Mouse (Mus musculus) olfactory bulb, adult 2 months (tissue): Measurements from ENCODE around the gene Plekhg5.

Source experiments
- CTCF ChIP-seq: fragments of 200-500 bp; IDR thresholded peaks from 2 replicates; pipeline ENCODE4 v1.5.1; 2012; ENCODE audit warnings: low read depth, mild to moderate bottlenecking, low read length, moderate library complexity; ENCODE audit not compliant: insufficient read depth
- POLR2A ChIP-seq: fragments of 200-500 bp; IDR thresholded peaks from 2 replicates; pipeline ENCODE4 v1.6.1; 2012; ENCODE audit warnings: mild to moderate bottlenecking, low read depth, low read length, moderate library complexity; ENCODE audit not compliant: insufficient read depth

GRCm38 (mm10) chr4:152132772-152133169, 60.5 kb downstream of the Plekhg5 start:
- no peak for TF ChIP-seq CTCF
- no peak for TF ChIP-seq POLR2A
